Mouse (Mus musculus) c-Kit-positive CD71-positive TER-119-negative erythroid progenitor cells, embryonic 14.5 days (primary cell): ENCODE results near the gene Serpinb6d.

Source experiments
- DNase-seq: peaks from one replicate; pipeline ENCODE4 v3.0.0-alpha.2; 2013; ENCODE audit warnings: low read depth

Gene Serpinb6d

DNA sequence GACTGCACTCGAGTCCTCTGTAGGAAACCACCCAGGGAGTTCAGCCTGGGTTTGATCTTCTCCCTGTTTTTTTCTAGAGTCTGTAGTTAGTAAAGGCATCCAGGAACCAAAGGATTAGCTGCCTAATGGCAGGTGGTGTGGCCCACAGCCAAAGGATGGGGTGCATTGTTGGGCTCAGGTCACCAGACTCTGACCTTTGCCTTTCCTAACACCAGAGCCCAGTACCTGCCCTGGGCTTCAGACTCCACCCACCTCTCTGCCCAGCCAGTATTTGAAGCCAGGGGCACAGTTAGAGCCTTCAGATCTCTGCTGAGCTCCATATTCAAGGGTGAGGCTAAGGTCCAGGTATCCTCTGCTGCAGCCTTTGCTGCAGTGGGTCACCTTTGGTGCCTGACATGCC is at the start of gene Serpinb6d:
Gene Serpinb6d, plus strand, starts transcription at position 301 of the 400 bp plus-strand sequence.
- DNase-seq: no peak

DNA sequence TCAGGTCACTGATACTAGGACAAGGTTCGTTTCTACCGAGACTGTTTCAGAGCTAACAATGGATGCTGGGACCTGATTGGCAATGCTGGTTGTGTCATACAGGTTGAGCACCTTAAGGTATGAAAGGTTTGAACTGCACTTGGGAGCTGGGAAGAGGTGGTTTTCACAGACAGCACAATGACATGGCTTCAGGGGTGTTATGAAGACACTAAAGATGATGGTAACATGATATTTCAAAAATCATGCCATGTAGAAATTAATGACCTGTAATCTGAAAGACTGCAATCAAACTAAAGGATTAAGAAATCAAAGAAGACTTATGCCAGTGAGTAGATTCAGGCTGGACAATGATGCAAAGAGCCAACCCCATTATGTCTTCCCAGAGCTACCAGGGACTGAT is 38.3 kb upstream of the Serpinb6d start:
- DNase-seq: no peak

DNA sequence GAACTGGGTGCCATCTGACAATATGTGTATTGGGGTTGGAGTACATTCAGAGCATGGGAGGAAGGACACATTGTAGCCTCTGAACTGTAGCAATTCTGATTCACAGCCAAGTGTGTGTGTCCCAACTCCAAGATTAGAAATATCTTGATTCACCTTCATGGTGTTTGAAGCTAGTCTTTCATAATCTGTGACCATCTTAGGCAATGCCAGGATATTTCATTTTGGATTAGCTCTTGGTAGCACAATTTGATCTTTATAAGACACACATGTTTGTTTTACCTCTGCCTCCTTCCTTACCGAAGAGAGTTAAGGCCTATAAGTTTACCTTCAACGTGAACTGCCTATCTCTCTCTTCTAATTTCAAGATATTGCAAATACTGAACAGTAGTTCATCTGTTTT is 18.7 kb upstream of the Serpinb6d start:
- no peak for DNase-seq

DNA sequence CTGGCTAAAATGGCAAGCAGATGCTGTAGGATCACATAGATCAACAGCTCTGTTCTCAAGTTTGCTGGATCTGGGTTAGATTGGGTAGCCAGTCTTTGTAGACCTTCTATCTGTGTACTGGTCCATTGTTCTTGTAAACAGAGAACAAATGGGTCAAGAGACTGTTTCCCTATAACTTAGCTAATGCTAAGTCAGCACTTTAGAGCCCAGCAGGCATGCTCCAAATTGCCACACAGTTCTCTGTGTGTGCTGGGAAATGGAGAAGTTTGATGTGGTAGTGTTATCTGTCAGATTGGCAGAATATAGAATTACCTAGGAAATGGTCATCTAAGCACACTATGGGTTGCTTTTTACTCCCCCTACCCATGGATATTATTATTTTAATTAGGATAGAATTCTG is 1.3 kb downstream of the Serpinb6d start:
- no peak for DNase-seq

DNA sequence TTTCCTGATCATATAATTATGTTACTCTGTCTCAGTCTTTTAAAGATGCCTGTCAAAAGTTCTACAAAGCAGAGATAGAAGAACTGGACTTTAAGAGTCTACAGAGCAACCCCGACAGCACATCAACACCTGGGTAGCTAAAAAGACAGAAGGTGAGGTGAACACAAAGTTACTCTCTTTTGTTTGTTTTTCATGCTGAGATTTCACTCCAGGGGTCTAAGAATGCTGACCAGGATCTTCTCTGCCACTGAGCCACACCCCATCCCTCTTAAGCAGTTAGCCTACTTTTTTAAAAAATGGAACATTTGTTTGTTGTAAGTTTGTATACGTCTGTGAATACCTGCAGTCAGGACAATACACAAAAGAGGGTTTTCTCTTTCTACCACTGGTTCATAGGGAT is 59.1 kb downstream of the Serpinb6d start:
- DNase-seq: no peak
